In genomic region chr9:91370191-91370708, GRCm38 (mm10) we compare ENCODE assay signal across 14 mouse cellular contexts. TPM values are rescaled to one million over a fixed set of nuclear protein-coding genes. Genes with fewer than 3 reads are reported as not detected.
DNase-seq lines count a peak whose midpoint lies in the region; ATAC-seq and TF ChIP-seq lines count a peak whose summit lies in the region.
"Had no signal": no experiment of that assay in that cellular context is flagged by ENCODE, and none has a peak within 500 bp of the region (broad histone marks: within the 10 kb centered on the region; RNA-seq: fewer than 3 reads in every experiment).

No protein-coding gene starts in this region.

- peak; percentile 69 to 75 for DNase-seq in cerebellum, postnatal 10 days
- no peak for DNase-seq in forebrain, embryonic 11.5 days (ENCODE audit: low spot score)
- no peak for DNase-seq in thymus, postnatal 0 days (ENCODE audit: low spot score)
- DNase-seq in stomach, postnatal 0 days (ENCODE audit: low spot score), result no peak
- no peak for DNase-seq in lung, postnatal 14 days
- DNase-seq: adrenal gland, postnatal 36 days; embryo, embryonic 11 days; kidney, postnatal 36 days; thymus, postnatal 4 days had no signal

- TF ChIP-seq CTCF in stomach, postnatal 0 days (IDR thresholded peaks at IDR 0.05; ENCODE audit: low read depth), result no peak

- no peak for TF ChIP-seq EP300 in stomach, postnatal 0 days (optimal IDR thresholded peaks at IDR 0.05)

- H3K9ac ChIP-seq in forebrain, embryonic 11.5 days (ENCODE audit: low read length), result peak overlapping the region; percentile 70
- H3K9ac ChIP-seq in hindbrain, embryonic 16.5 days (ENCODE audit: low read depth, low read length), result peak overlapping the region; percentile 63
- peak overlapping the region; percentile 74 for H3K9ac ChIP-seq in neural tube, embryonic 13.5 days
- no peak overlapping the region for H3K9ac ChIP-seq in stomach, postnatal 0 days (ENCODE audit: low read length)
- H3K9ac ChIP-seq: heart, embryonic 12.5 days; liver, embryonic 15.5 days had no signal

- 0 out of 2 replicates have a peak, but pooled peaks cover 4% of the 10 kb centered on the region for H3K4me1 ChIP-seq in forebrain, embryonic 11.5 days (replicated peaks; ENCODE audit: control insufficient read depth, insufficient read depth, low read length)
- H3K4me1 ChIP-seq in hindbrain, embryonic 16.5 days (ENCODE audit: control insufficient read depth, insufficient read depth, low read depth, low read length), result no peaks in the 10 kb centered on the region
- H3K4me1 ChIP-seq in neural tube, embryonic 13.5 days (replicated peaks), result peaks cover 13% of the 10 kb centered on the region; the same call in 1 of the 2 replicates
- H3K4me1 ChIP-seq in stomach, postnatal 0 days (replicated peaks; ENCODE audit: control insufficient read depth, insufficient read depth), result no peaks in the 10 kb centered on the region; the same call in 1 of the 2 replicates

- H3K36me3 ChIP-seq in forebrain, embryonic 11.5 days (ENCODE audit: control insufficient read depth, insufficient read depth, low read length), result no peaks in the 10 kb centered on the region
- H3K36me3 ChIP-seq in hindbrain, embryonic 16.5 days (ENCODE audit: control insufficient read depth, insufficient read depth, low read length), result no peaks in the 10 kb centered on the region
- no peaks in the 10 kb centered on the region for H3K36me3 ChIP-seq in neural tube, embryonic 13.5 days
- no peaks in the 10 kb centered on the region for H3K36me3 ChIP-seq in stomach, postnatal 0 days (ENCODE audit: control insufficient read depth, insufficient read depth, low read length)
- H3K36me3 ChIP-seq: heart, embryonic 12.5 days; liver, embryonic 15.5 days had no signal

- H3K4me2 ChIP-seq in forebrain, embryonic 11.5 days (ENCODE audit: low read depth, low read length, severe bottlenecking), result peak overlapping the region; percentile 36
- peak overlapping the region; percentile 49 for H3K4me2 ChIP-seq in hindbrain, embryonic 16.5 days (ENCODE audit: low read length)
- peak overlapping the region; percentile 57 for H3K4me2 ChIP-seq in neural tube, embryonic 13.5 days
- no peak overlapping the region for H3K4me2 ChIP-seq in stomach, postnatal 0 days (replicated peaks; ENCODE audit: low read depth)
- H3K4me2 ChIP-seq: heart, embryonic 12.5 days; liver, embryonic 15.5 days had no signal

- 12% methylated on average over 6 of the region's 6 CpGs for WGBS in forebrain, embryonic 11.5 days
- 21% methylated on average over 6 of the region's 6 CpGs for WGBS in hindbrain, embryonic 16.5 days
- 12% methylated on average over 6 of the region's 6 CpGs for WGBS in neural tube, embryonic 13.5 days
- WGBS in stomach, postnatal 0 days, result 15% methylated on average over 6 of the region's 6 CpGs

- no peak for ATAC-seq in forebrain, embryonic 11.5 days (replicated peaks; ENCODE audit: low FRiP score)
- ATAC-seq in hindbrain, embryonic 16.5 days, result no peak
- no peak for ATAC-seq in neural tube, embryonic 13.5 days (ENCODE audit: low read depth)
- ATAC-seq in stomach, postnatal 0 days (ENCODE audit: low FRiP score, low TSS enrichment), result no peak
- ATAC-seq: inflammation-experienced regulatory T-cells, adult 6 months had no signal

- H3K27me3 ChIP-seq in forebrain, embryonic 11.5 days (ENCODE audit: control insufficient read depth, insufficient read depth, low read length), result peaks cover 46% of the 10 kb centered on the region
- H3K27me3 ChIP-seq in hindbrain, embryonic 16.5 days (replicated peaks; ENCODE audit: control insufficient read depth, insufficient read depth, low read length), result peaks cover 32% of the 10 kb centered on the region
- peaks cover 80% of the 10 kb centered on the region for H3K27me3 ChIP-seq in neural tube, embryonic 13.5 days
- peaks cover 16% of the 10 kb centered on the region; the same call in 1 of the 2 replicates for H3K27me3 ChIP-seq in stomach, postnatal 0 days (ENCODE audit: control insufficient read depth, insufficient read depth, low read length)

- no peaks in the 10 kb centered on the region for H3K9me3 ChIP-seq in forebrain, embryonic 11.5 days (ENCODE audit: control insufficient read depth, low read length)
- H3K9me3 ChIP-seq in hindbrain, embryonic 16.5 days (ENCODE audit: control insufficient read depth, low read length), result no peaks in the 10 kb centered on the region
- no peaks in the 10 kb centered on the region for H3K9me3 ChIP-seq in neural tube, embryonic 13.5 days
- H3K9me3 ChIP-seq in stomach, postnatal 0 days (ENCODE audit: control insufficient read depth, low read length), result no peaks in the 10 kb centered on the region
- H3K9me3 ChIP-seq: liver, embryonic 15.5 days had no signal

- H3K27ac ChIP-seq in forebrain, embryonic 11.5 days (ENCODE audit: low read depth, low read length), result peak overlapping the region; percentile 68
- peak overlapping the region; percentile 85 for H3K27ac ChIP-seq in hindbrain, embryonic 16.5 days (ENCODE audit: low read depth, low read length)
- H3K27ac ChIP-seq in neural tube, embryonic 13.5 days (replicated peaks), result peak overlapping the region; percentile 99
- H3K27ac ChIP-seq in stomach, postnatal 0 days (replicated peaks), result no peak overlapping the region
- H3K27ac ChIP-seq: liver, embryonic 15.5 days had no signal

- peak overlapping the region; percentile 72 for H3K4me3 ChIP-seq in forebrain, embryonic 11.5 days (ENCODE audit: low read depth, low read length)
- peak overlapping the region; percentile 38 for H3K4me3 ChIP-seq in hindbrain, embryonic 16.5 days (ENCODE audit: low read length)
- peak overlapping the region; percentile 40 for H3K4me3 ChIP-seq in neural tube, embryonic 13.5 days
- no peak overlapping the region for H3K4me3 ChIP-seq in stomach, postnatal 0 days (ENCODE audit: low read depth, low read length)
- H3K4me3 ChIP-seq: heart, embryonic 12.5 days; liver, embryonic 15.5 days had no signal

RNA-seq across cellular contexts. Expression of gene Zic1, which starts 4.6 kb away (rescaled TPM):
- polyA plus RNA-seq in forebrain, embryonic 11.5 days (2014; fragmentation: Nextera tagmentation; extraction: Ambion mirVana), result 14.7 and 15.7 TPM in 2 replicates
- polyA plus RNA-seq in hindbrain, embryonic 16.5 days (2015; fragmentation: Nextera tagmentation; extraction: Ambion mirVana), result 11.4 and 14.6 TPM in 2 replicates
- polyA plus RNA-seq in neural tube, embryonic 13.5 days (2015; fragmentation: Nextera tagmentation; extraction: Ambion mirVana), result 16.5 and 19.9 TPM in 2 replicates
- polyA plus RNA-seq in thymus, postnatal 0 days (2015; fragmentation: Nextera tagmentation; extraction: Ambion mirVana), result not detected in 2 replicates
- polyA plus RNA-seq in stomach, postnatal 0 days (2015; fragmentation: Nextera tagmentation; extraction: Ambion mirVana), result not detected in 2 replicates
- polyA plus RNA-seq: inflammation-experienced regulatory T-cells, adult 6 months had no signal

RNA-seq across cellular contexts. Expression of gene Zic4, which starts 8.0 kb away (rescaled TPM):
- 58.8 and 59.5 TPM in 2 replicates for polyA plus RNA-seq in forebrain, embryonic 11.5 days (2014; fragmentation: Nextera tagmentation; extraction: Ambion mirVana)
- polyA plus RNA-seq in hindbrain, embryonic 16.5 days (2015; fragmentation: Nextera tagmentation; extraction: Ambion mirVana), result 62.4 and 67.4 TPM in 2 replicates
- 43.0 and 51.6 TPM in 2 replicates for polyA plus RNA-seq in neural tube, embryonic 13.5 days (2015; fragmentation: Nextera tagmentation; extraction: Ambion mirVana)
- polyA plus RNA-seq in thymus, postnatal 0 days (2015; fragmentation: Nextera tagmentation; extraction: Ambion mirVana), result not detected in 2 replicates
- not detected in 2 replicates for polyA plus RNA-seq in stomach, postnatal 0 days (2015; fragmentation: Nextera tagmentation; extraction: Ambion mirVana)
- polyA plus RNA-seq: inflammation-experienced regulatory T-cells, adult 6 months; liver, embryonic 15.5 days had no signal

Comparison
In these comparisons a context has a peak if more than half of its experiments do, and no peak if none do; other contexts are left out.
1. DNase-seq: peak in cerebellum, postnatal 10 days (2 of 2); none in forebrain, embryonic 11.5 days (single experiment), thymus, postnatal 0 days (single experiment), stomach, postnatal 0 days (single experiment) and lung, postnatal 14 days (single experiment).
2. RNA of gene Zic1, which starts 4.6 kb away (polyA plus RNA-seq): 16.5 to 19.9 TPM in neural tube, embryonic 13.5 days, 14.7 to 15.7 TPM in forebrain, embryonic 11.5 days and 11.4 to 14.6 TPM in hindbrain, embryonic 16.5 days; not detected in thymus, postnatal 0 days and not detected in stomach, postnatal 0 days; every median in the first group is over 10 times any median in the second.
3. RNA of gene Zic4, which starts 8.0 kb away (polyA plus RNA-seq): 62.4 to 67.4 TPM in hindbrain, embryonic 16.5 days, 58.8 to 59.5 TPM in forebrain, embryonic 11.5 days and 43.0 to 51.6 TPM in neural tube, embryonic 13.5 days; not detected in thymus, postnatal 0 days and not detected in stomach, postnatal 0 days; every median in the first group is over 10 times any median in the second.